Mouse (Mus musculus) bone marrow macrophage, adult 2 months (primary cell): Measurements from ENCODE around the gene Tctn1.

Experiments used
- CTCF ChIP-seq: IDR thresholded peaks from 2 replicates; pipeline ENCODE4 v1.5.1; 2012; ENCODE audit warnings: low read depth, mild to moderate bottlenecking, low read length, moderate library complexity
- POLR2A ChIP-seq: IDR thresholded peaks from 2 replicates; pipeline ENCODE4 v1.6.1; 2012; ENCODE audit warnings: mild to moderate bottlenecking, low read depth, low read length, borderline replicate concordance

DNA sequence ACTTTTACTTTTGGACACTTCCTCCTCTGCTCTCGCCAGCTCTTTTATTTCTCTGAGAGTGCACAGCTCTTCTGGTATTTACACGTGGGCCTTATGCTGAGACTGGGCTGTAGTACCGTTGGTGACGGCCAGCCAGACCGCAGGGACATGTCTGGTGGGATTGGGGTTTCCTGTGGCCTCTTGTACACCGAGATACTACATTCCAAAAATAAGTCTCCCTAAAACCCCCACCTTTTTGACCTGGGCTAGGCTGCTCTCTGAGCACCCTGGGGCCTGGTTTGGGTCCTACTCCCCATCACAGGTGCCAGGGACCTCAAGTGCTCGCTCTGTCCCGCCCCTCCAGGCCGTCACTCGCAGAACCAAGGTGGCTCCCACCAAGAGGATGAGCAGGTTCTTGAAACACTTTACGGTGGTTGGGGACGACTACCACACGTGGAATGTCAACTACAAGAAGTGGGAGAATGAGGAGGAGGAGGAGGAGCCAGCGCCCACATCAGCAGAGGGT lies 31.1 kb downstream of the Tctn1 start:
- TF ChIP-seq POLR2A (no peak), CTCF (no peak)
